Mouse (Mus musculus) MEL (cell line): Measurements from ENCODE around the gene Guk1. TPM values are rescaled to one million over a fixed set of nuclear protein-coding genes. Genes with fewer than 3 reads are reported as not detected.

ENCODE experiments used
- DNase-seq: peaks from one replicate; pipeline ENCODE4 v3.0.0; 2011; ENCODE audit warnings: low read depth, low spot score
- H3K27ac ChIP-seq: 2 replicates; pipeline ENCODE4 v1.5.1; 2012; ENCODE audit warnings: low read depth, mild to moderate bottlenecking, control low read depth, low read length, moderate library complexity; ENCODE audit not compliant: control insufficient read depth
- H3K27me3 ChIP-seq, 2 experiments: fragments of 150-350 bp in 1 of 2; sonication (generic) in 1 of 2; 2 replicates each; pipeline ENCODE4 v1.6.1; 2012; ENCODE audit warnings: low read length in 2 of 2, mild to moderate bottlenecking in 2 of 2, improper control_type of control experiment in 1 of 2, moderate library complexity in 1 of 2; ENCODE audit not compliant: insufficient read depth in 2 of 2, control insufficient read depth in 1 of 2
- H3K36me3 ChIP-seq, 2 experiments: 2 replicates each; pipeline ENCODE4 v1.6.1; 2012 to 2014; ENCODE audit warnings: low read length in 2 of 2, improper control_type of control experiment in 1 of 2, inconsistent platforms in 1 of 2, mild to moderate bottlenecking in 1 of 2; ENCODE audit not compliant: insufficient read depth in 2 of 2, control insufficient read depth in 1 of 2
- H3K4me1 ChIP-seq, 2 experiments: fragments of 150-350 bp in 1 of 2; sonication (generic) in 1 of 2; 2 replicates each; pipeline ENCODE4 v1.6.1; 2012; ENCODE audit warnings: low read length in 2 of 2, improper control_type of control experiment in 1 of 2, mild to moderate bottlenecking in 1 of 2; ENCODE audit not compliant: insufficient read depth in 2 of 2, control insufficient read depth in 1 of 2
- H3K4me3 ChIP-seq, 2 experiments: fragments of 150-350 bp in 1 of 2; sonication (generic) in 1 of 2; 2 replicates each; pipeline ENCODE4 v1.5.1; 2012; ENCODE audit warnings: low read depth in 2 of 2, low read length in 2 of 2, mild to moderate bottlenecking in 2 of 2, moderate library complexity in 2 of 2, control low read depth in 1 of 2, improper control_type of control experiment in 1 of 2; ENCODE audit not compliant: control insufficient read depth in 1 of 2, insufficient read depth in 1 of 2
- H3K79me2 ChIP-seq: 2 replicates; pipeline ENCODE4 v1.6.1; 2012; ENCODE audit warnings: mild to moderate bottlenecking, low read length, moderate library complexity; ENCODE audit not compliant: control insufficient read depth, poor library complexity, insufficient read depth
- H3K9ac ChIP-seq: 2 replicates; pipeline ENCODE4 v1.6.1; 2012; ENCODE audit warnings: low read depth, mild to moderate bottlenecking, control low read depth, low read length, moderate library complexity; ENCODE audit not compliant: control insufficient read depth, poor library complexity, severe bottlenecking
- H3K9me3 ChIP-seq: fragments of 150-350 bp; sonication (generic); replicated peaks from 2 replicates; pipeline ENCODE4 v1.6.1; 2012; ENCODE audit warnings: mild to moderate bottlenecking, low read length, improper control_type of control experiment, moderate library complexity; ENCODE audit not compliant: insufficient read depth
- CHD1 ChIP-seq: IDR thresholded peaks from 2 replicates; pipeline ENCODE4 v1.6.1; 2012; ENCODE audit warnings: low read depth, mild to moderate bottlenecking, inconsistent platforms, low read length, improper control_type of control experiment
- CHD2 ChIP-seq: IDR thresholded peaks from 2 replicates; pipeline ENCODE4 v1.6.1; 2011; ENCODE audit warnings: low read length, improper control_type of control experiment
- EP300 ChIP-seq, 2 experiments: IDR thresholded peaks; 2 replicates each; pipeline ENCODE4 v1.6.1; 2011; ENCODE audit warnings: improper control_type of control experiment in 2 of 2, low read length in 2 of 2, low read depth in 1 of 2, mild to moderate bottlenecking in 1 of 2
- ETS1 ChIP-seq: IDR thresholded peaks from 2 replicates; pipeline ENCODE4 v1.6.1; 2012; ENCODE audit warnings: low read depth, mild to moderate bottlenecking, inconsistent platforms, low read length, improper control_type of control experiment, moderate library complexity
- GABPA ChIP-seq: IDR thresholded peaks from 2 replicates; pipeline ENCODE4 v1.6.1; 2012; ENCODE audit warnings: low read depth, mild to moderate bottlenecking, inconsistent platforms, low read length, improper control_type of control experiment, moderate library complexity
- GATA1 ChIP-seq: IDR thresholded peaks from 2 replicates; pipeline ENCODE4 v1.6.1; 2011; ENCODE audit warnings: low read depth, low read length, improper control_type of control experiment
- HCFC1 ChIP-seq: IDR thresholded peaks from 2 replicates; pipeline ENCODE4 v1.6.1; 2012; ENCODE audit warnings: low read depth, mild to moderate bottlenecking, inconsistent platforms, low read length, improper control_type of control experiment, moderate library complexity
- JUND ChIP-seq: IDR thresholded peaks from 2 replicates; pipeline ENCODE4 v1.6.1; 2011; ENCODE audit warnings: low read depth, mild to moderate bottlenecking, improper control_type of control experiment, low read length
- MAX ChIP-seq: IDR thresholded peaks from 2 replicates; pipeline ENCODE4 v1.6.1; 2011; ENCODE audit warnings: low read length, improper control_type of control experiment
- MAZ ChIP-seq: IDR thresholded peaks from 2 replicates; pipeline ENCODE4 v1.6.1; 2012; ENCODE audit warnings: low read depth, mild to moderate bottlenecking, inconsistent platforms, low read length, improper control_type of control experiment
- MXI1 ChIP-seq: IDR thresholded peaks from 2 replicates; pipeline ENCODE4 v1.6.1; 2011; ENCODE audit warnings: mild to moderate bottlenecking, low read depth, low read length, improper control_type of control experiment
- MYB ChIP-seq: IDR thresholded peaks from 2 replicates; pipeline ENCODE4 v1.6.1; 2011; ENCODE audit warnings: mild to moderate bottlenecking, low read depth, low read length, improper control_type of control experiment
- MYC ChIP-seq: IDR thresholded peaks from 2 replicates; pipeline ENCODE4 v1.6.1; 2011; ENCODE audit warnings: low read depth, mild to moderate bottlenecking, low read length, improper control_type of control experiment, moderate library complexity
- NRF1 ChIP-seq: IDR thresholded peaks from 2 replicates; pipeline ENCODE4 v1.6.1; 2014; ENCODE audit warnings: low read depth, mild to moderate bottlenecking, inconsistent platforms, low read length, improper control_type of control experiment, moderate library complexity; ENCODE audit not compliant: poor library complexity, insufficient read depth, severe bottlenecking
- POLR2A ChIP-seq, 2 experiments: IDR thresholded peaks; 2 replicates each; pipeline ENCODE4 v1.6.1; 2011 to 2012; ENCODE audit warnings: low read length in 2 of 2, mild to moderate bottlenecking in 2 of 2, control low read depth in 1 of 2, improper control_type of control experiment in 1 of 2, low read depth in 1 of 2, moderate library complexity in 1 of 2; ENCODE audit not compliant: control insufficient read depth in 1 of 2, insufficient read depth in 1 of 2, poor library complexity in 1 of 2
- RAD21 ChIP-seq: IDR thresholded peaks from 2 replicates; pipeline ENCODE4 v1.6.1; 2011; ENCODE audit warnings: mild to moderate bottlenecking, low read depth, low read length, improper control_type of control experiment
- RCOR1 ChIP-seq: IDR thresholded peaks from 2 replicates; pipeline ENCODE4 v1.6.1; 2012; ENCODE audit warnings: low read depth, mild to moderate bottlenecking, inconsistent platforms, low read length, improper control_type of control experiment
- SIN3A ChIP-seq: IDR thresholded peaks from 2 replicates; pipeline ENCODE4 v1.6.1; 2012; ENCODE audit warnings: low read length, improper control_type of control experiment, inconsistent platforms
- TAL1 ChIP-seq: IDR thresholded peaks from 2 replicates; pipeline ENCODE4 v1.6.1; 2012; ENCODE audit warnings: mild to moderate bottlenecking, inconsistent platforms, low read length, moderate library complexity, mixed read lengths
- TBP ChIP-seq: IDR thresholded peaks from 2 replicates; pipeline ENCODE4 v1.8.0; 2011; ENCODE audit warnings: low read depth, low read length, improper control_type of control experiment
- TCF12 ChIP-seq: IDR thresholded peaks from 2 replicates; pipeline ENCODE4 v1.6.1; 2014; ENCODE audit warnings: low read depth, mild to moderate bottlenecking, inconsistent platforms, low read length, improper control_type of control experiment, moderate library complexity
- UBTF ChIP-seq: IDR thresholded peaks from 2 replicates; pipeline ENCODE4 v1.6.1; 2012; ENCODE audit warnings: low read depth, mild to moderate bottlenecking, inconsistent platforms, low read length, improper control_type of control experiment, moderate library complexity, borderline replicate concordance; ENCODE audit not compliant: insufficient read depth
- USF1 ChIP-seq: IDR thresholded peaks from 2 replicates; pipeline ENCODE4 v1.6.1; 2014; ENCODE audit warnings: low read depth, mild to moderate bottlenecking, inconsistent platforms, low read length, improper control_type of control experiment, moderate library complexity
- USF2 ChIP-seq, 2 experiments: IDR thresholded peaks; 2 replicates each; pipeline ENCODE4 v1.6.1; 2011 to 2012; ENCODE audit warnings: improper control_type of control experiment in 2 of 2, low read length in 2 of 2, borderline replicate concordance in 1 of 2, inconsistent platforms in 1 of 2, low read depth in 1 of 2, mild to moderate bottlenecking in 1 of 2; ENCODE audit not compliant: insufficient read depth in 1 of 2
- ZC3H11A ChIP-seq: IDR thresholded peaks from 2 replicates; pipeline ENCODE4 v1.6.1; 2012; ENCODE audit warnings: low read depth, mild to moderate bottlenecking, inconsistent platforms, low read length, improper control_type of control experiment
- ZKSCAN1 ChIP-seq: IDR thresholded peaks from 2 replicates; pipeline ENCODE4 v1.6.1; 2012; ENCODE audit warnings: low read depth, mild to moderate bottlenecking, inconsistent platforms, low read length, improper control_type of control experiment, moderate library complexity
- ZMIZ1 ChIP-seq: IDR thresholded peaks from 2 replicates; pipeline ENCODE4 v1.6.1; 2012; ENCODE audit warnings: low read depth, mild to moderate bottlenecking, inconsistent platforms, low read length, improper control_type of control experiment, moderate library complexity
- polyA plus RNA-seq, 2 experiments: library from polyadenylated mRNA; stranded (reverse) in 1 of 2; unstranded in 1 of 2; fragments of >175 nt in 1 of 2; fragments of >200 nt in 1 of 2; gene quantifications; 2 replicates each; pipeline versions ENCODE4 v1.2.1 to v1.2.4; 2012; ENCODE audit warnings: low replicate concordance in 2 of 2, low read depth in 1 of 2; ENCODE audit not compliant: insufficient read length in 2 of 2, insufficient read depth in 1 of 2, missing spikeins in 1 of 2
- total RNA-seq: library from RNA; depleted of rRNA; stranded (reverse); fragments of 300-350 nt; gene quantifications from 2 replicates; pipeline ENCODE4 v1.2.3, GENCODE M21; 2012

Gene Guk1
- total and polyA plus RNA-seq, 3 experiments, result 215 to 295 TPM; not detected in 1

GRCm38 (mm10) chr11:59202081-59202995 lies 10.3 kb upstream of the Guk1 start, which contains the start of gene Mrpl55 (continued):
- TF ChIP-seq EP300 (IDR thresholded peaks at IDR 0.05; ENCODE audit: low read depth in 1 of 2, low read length in 2 of 2) (no peak), MAZ (0 out of 2 replicates have a peak, but pooled peaks have one; percentile 62), RCOR1 (no peak), RAD21 (no peak), TAL1 (no peak), TCF12 (0 out of 2 replicates have a peak, but pooled peaks have one; percentile 21), NRF1 (peak; percentile 57), MYB (no peak), TBP (peak; percentile 46; the same call in 1 of the 2 replicates), UBTF (no peak), GABPA (no peak), ZKSCAN1 (no peak), MXI1 (peak; percentile 74), JUND (no peak)

DNA sequence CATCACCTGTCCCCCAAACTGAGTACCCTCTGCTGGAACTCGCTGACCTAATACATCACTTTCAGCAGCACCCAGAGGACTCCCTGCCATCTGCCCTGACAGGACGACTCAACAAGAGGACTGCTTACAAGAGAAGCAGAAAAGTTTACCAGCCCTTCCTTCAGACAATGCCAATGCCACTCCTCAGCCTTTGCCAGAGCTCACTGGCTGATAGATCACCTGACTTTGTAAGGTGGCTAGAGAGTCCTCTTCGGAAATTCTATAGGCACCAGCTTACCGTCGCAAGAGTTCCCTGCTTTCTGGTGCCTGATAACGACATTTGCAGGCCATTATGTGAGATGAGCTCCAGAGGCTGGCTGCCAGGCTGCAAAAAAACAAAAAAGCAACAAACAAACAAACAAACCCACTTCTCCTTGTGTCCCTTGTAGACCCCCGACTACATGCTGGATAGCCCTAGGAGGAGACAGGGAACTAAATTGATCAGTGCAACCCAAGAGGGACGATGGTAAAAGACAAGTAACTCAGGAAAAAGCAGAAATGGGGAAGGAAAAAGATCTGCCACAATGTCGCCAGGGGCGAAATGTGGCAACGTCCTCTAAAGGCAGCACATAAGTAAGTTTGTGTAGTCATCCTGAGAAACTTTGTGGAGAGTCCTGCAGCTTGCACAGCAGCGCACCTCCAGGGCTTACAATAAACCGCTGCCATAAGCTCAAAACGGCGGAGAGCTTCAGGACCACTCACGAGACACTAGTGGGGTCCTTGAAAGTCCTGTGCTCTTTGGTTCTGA lies 9.4 kb upstream of the Guk1 start:
- H3K9ac ChIP-seq, result peak overlapping the region; percentile 74
- H3K27ac ChIP-seq, result peak overlapping the region; percentile 79
- peaks cover 9% of the 10 kb centered on the region; the same call in 1 of the 2 replicates for H3K79me2 ChIP-seq
- peaks cover 4% of the 10 kb centered on the region in 2 experiments for H3K4me1 ChIP-seq
- DNase-seq, result peak; percentile 76
- TF ChIP-seq MYC (0 out of 2 replicates have a peak, but pooled peaks have one; percentile 43), JUND (0 out of 2 replicates have a peak, but pooled peaks have one; percentile 17), CHD2 (no peak), GATA1 (0 out of 2 replicates have a peak, but pooled peaks have one; percentile 22), ZMIZ1 (0 out of 2 replicates have a peak, but pooled peaks have one; percentile 40), MYB (0 out of 2 replicates have a peak, but pooled peaks have one; percentile 18), USF1 (peak; percentile 83), CHD1 (peak; percentile 89), HCFC1 (0 out of 2 replicates have a peak, but pooled peaks have one; percentile 34), MAX (no peak; the same call in 1 of the 2 replicates), USF2 (IDR thresholded peaks at IDR 0.05; ENCODE audit: borderline replicate concordance in 1 of 2, insufficient read depth in 1 of 2, low read depth in 1 of 2, low read length in 2 of 2) (0 out of 4 replicates have a peak, but pooled peaks of 1 of the 2 experiments have one; percentile 35), MXI1 (peak; percentile 79), EP300 (IDR thresholded peaks at IDR 0.05; ENCODE audit: low read depth in 1 of 2, low read length in 2 of 2) (0 out of 4 replicates have a peak, but pooled peaks of 1 of the 2 experiments have one; percentile 22), TCF12 (peak; percentile 28; the same call in 1 of the 2 replicates), ZC3H11A (no peak), ETS1 (peak; percentile 50; the same call in 1 of the 2 replicates), SIN3A (peak; percentile 69), POLR2A (IDR thresholded peaks at IDR 0.05; ENCODE audit: control insufficient read depth in 1 of 2, insufficient read depth in 1 of 2, low read depth in 1 of 2, low read length in 2 of 2, poor library complexity in 1 of 2) (peak in 1 of 2 experiments; percentile 46; a peak in 1 of 4 replicates), TAL1 (no peak; the same call in 1 of the 2 replicates), RCOR1 (no peak)
- H3K4me3 ChIP-seq, result peak overlapping the region; percentile 69 to 83
- H3K36me3 ChIP-seq, result peaks cover 0 to 7% of the 10 kb centered on the region in 2 experiments; a peak in 3 of 4 replicates
- H3K9me3 ChIP-seq, result no peaks in the 10 kb centered on the region
- no peaks in the 10 kb centered on the region for H3K27me3 ChIP-seq
